Mouse (Mus musculus) kidney, adult 9 months (tissue): Measurements from ENCODE around the gene Epha4.

Experiments used
- DNase-seq: peaks from one replicate; pipeline ENCODE4 v3.0.0; 2022

Epha4 gene

GRCm38 (mm10) chr1:77512059-77512407 is 2.9 kb downstream of the Epha4 start:
- no peak for DNase-seq

GRCm38 (mm10) chr1:77511372-77512058 is 3.4 kb downstream of the Epha4 start:
- DNase-seq: no peak

- no peak for DNase-seq
These were observed 4.3 kb downstream of the Epha4 start for GRCm38 (mm10) chr1:77510623-77511022.

GRCm38 (mm10) chr1:77506856-77507200 is 8.1 kb downstream of the Epha4 start:
- DNase-seq: no peak

GRCm38 (mm10) chr1:77506038-77506855 is 8.6 kb downstream of the Epha4 start:
- DNase-seq: no peak

- DNase-seq: no peak
These were observed 9.6 kb downstream of the Epha4 start for GRCm38 (mm10) chr1:77505263-77505662.

GRCm38 (mm10) chr1:77504813-77505212 is 10.1 kb downstream of the Epha4 start:
- DNase-seq: no peak

GRCm38 (mm10) chr1:77503711-77504181 is 11.1 kb downstream of the Epha4 start:
- no peak for DNase-seq

GRCm38 (mm10) chr1:77502554-77503119 is 12.3 kb downstream of the Epha4 start:
- DNase-seq: no peak

- no peak for DNase-seq
These were observed 13.4 kb downstream of the Epha4 start for GRCm38 (mm10) chr1:77501363-77501933.

GRCm38 (mm10) chr1:77497506-77497905 is 17.4 kb downstream of the Epha4 start:
- DNase-seq: no peak

- DNase-seq: no peak
These were observed 18.3 kb downstream of the Epha4 start for GRCm38 (mm10) chr1:77496468-77497181.

- DNase-seq: no peak
These were observed 19.1 kb downstream of the Epha4 start for GRCm38 (mm10) chr1:77495790-77496158.

GRCm38 (mm10) chr1:77495030-77495789 is 19.7 kb downstream of the Epha4 start:
- DNase-seq: no peak

GRCm38 (mm10) chr1:77493841-77494635 is 20.9 kb downstream of the Epha4 start:
- no peak for DNase-seq

GRCm38 (mm10) chr1:77490166-77490565 is 24.7 kb downstream of the Epha4 start:
- no peak for DNase-seq

GRCm38 (mm10) chr1:77489387-77489786 is 25.5 kb downstream of the Epha4 start:
- no peak for DNase-seq

GRCm38 (mm10) chr1:77487856-77488462 is 26.9 kb downstream of the Epha4 start:
- no peak for DNase-seq

- DNase-seq: no peak
These were observed 29.9 kb downstream of the Epha4 start for GRCm38 (mm10) chr1:77484766-77485596.

- DNase-seq: no peak
These were observed 39.0 kb downstream of the Epha4 start for GRCm38 (mm10) chr1:77475808-77476413.
